ENCODE assay signal across 24 mouse cellular contexts in the genomic region with DNA sequence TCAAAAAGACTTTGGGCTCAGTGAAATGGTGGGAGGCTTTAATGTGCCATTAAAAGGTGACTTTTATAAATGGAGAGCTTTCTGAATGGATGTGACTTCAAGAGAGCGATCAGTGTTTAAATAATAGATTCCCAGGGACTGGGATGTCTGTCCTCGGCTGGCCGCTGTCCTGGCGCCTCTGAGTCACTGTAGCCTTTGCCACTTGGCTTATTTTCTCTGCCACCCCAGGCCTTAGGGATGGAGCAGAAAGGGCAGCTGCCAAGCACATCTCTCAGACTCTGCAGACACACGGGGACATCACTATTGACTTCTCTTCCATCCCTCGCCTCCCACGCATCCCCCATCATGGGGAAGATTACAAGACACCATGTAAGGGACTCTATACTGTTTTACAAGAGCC.
A peak's percentile ranks its signal among the peaks of the same experiment; 100 is the strongest.
DNase-seq lines count a peak whose midpoint lies in the region; ATAC-seq lines count a peak whose summit lies in the region.
"Had no signal": no experiment of that assay in that cellular context is flagged by ENCODE, and none has a peak within 500 bp of the region (broad histone marks: within the 10 kb centered on the region; RNA-seq: fewer than 3 reads in every experiment).

No protein-coding gene starts in this region.

- no peak overlapping the region for H3K27ac ChIP-seq in midbrain, embryonic 13.5 days
- H3K27ac ChIP-seq: embryonic facial prominence, embryonic 10.5 days; embryonic facial prominence, embryonic 12.5 days; forebrain, embryonic 13.5 days; forebrain, embryonic 15.5 days had no signal

- H3K4me1 ChIP-seq in midbrain, embryonic 13.5 days (replicated peaks): no peaks in the 10 kb centered on the region
- H3K4me1 ChIP-seq: forebrain, embryonic 13.5 days; forebrain, embryonic 15.5 days had no signal

- H3K9ac ChIP-seq in midbrain, embryonic 13.5 days (replicated peaks): no peak overlapping the region
- H3K9ac ChIP-seq: embryonic facial prominence, embryonic 12.5 days; forebrain, embryonic 13.5 days; forebrain, embryonic 15.5 days; forebrain, postnatal 0 days had no signal

- WGBS in midbrain, embryonic 13.5 days: 89% methylated on average over 7 of the region's 7 CpGs

- peak; percentile 72 to 84 for DNase-seq in adrenal gland, adult (ENCODE audit: inconsistent age in 2 of 2, low spot score in 1 of 2)
- DNase-seq in adrenal gland, postnatal 4 days (ENCODE audit: low spot score in 2 of 2): no peak
- peak; percentile 83 for DNase-seq in adrenal gland, adult 2 months
- DNase-seq in adrenal gland, postnatal 10 days: peak; percentile 44
- DNase-seq in adrenal gland, postnatal 25 days: peak; percentile 56
- DNase-seq in embryo, embryonic 11 days: no peak
- no peak for DNase-seq in cerebellum, postnatal 25 days
- DNase-seq: B cell, adult 2 months; cerebellum, adult 11-12 months; cerebellum, adult 2 months; cerebellum, adult 9-10 months; cerebellum, postnatal 10 days; cerebellum, postnatal 36 days; forebrain, postnatal 0 days had no signal

- ATAC-seq in midbrain, embryonic 13.5 days: no peak
- ATAC-seq: activated CD4-positive, CD25-positive, alpha-beta regulatory T cell, adult 4 months; CD4-positive, CD25-positive, alpha-beta regulatory T cell, adult 4 months; forebrain, embryonic 13.5 days; forebrain, embryonic 15.5 days; forebrain, postnatal 0 days; Patski had no signal

- H3K27me3 ChIP-seq in midbrain, embryonic 13.5 days: no peaks in the 10 kb centered on the region
- H3K27me3 ChIP-seq: CH12.LX; embryonic facial prominence, embryonic 12.5 days; forebrain, embryonic 13.5 days; forebrain, embryonic 15.5 days; Patski had no signal

- no peaks in the 10 kb centered on the region for H3K36me3 ChIP-seq in midbrain, embryonic 13.5 days
- H3K36me3 ChIP-seq: embryonic facial prominence, embryonic 10.5 days; embryonic facial prominence, embryonic 12.5 days; forebrain, embryonic 15.5 days; G1E had no signal

- no peak overlapping the region for H3K4me3 ChIP-seq in midbrain, embryonic 13.5 days (replicated peaks)
- H3K4me3 ChIP-seq: embryonic facial prominence, embryonic 10.5 days; embryonic facial prominence, embryonic 12.5 days; forebrain, embryonic 13.5 days; forebrain, embryonic 15.5 days had no signal

- H3K4me2 ChIP-seq in midbrain, embryonic 13.5 days (replicated peaks): no peak overlapping the region
- H3K4me2 ChIP-seq: embryonic facial prominence, embryonic 12.5 days; forebrain, embryonic 13.5 days; forebrain, embryonic 15.5 days had no signal

- no peaks in the 10 kb centered on the region for H3K9me3 ChIP-seq in midbrain, embryonic 13.5 days
- H3K9me3 ChIP-seq: embryonic facial prominence, embryonic 10.5 days; embryonic facial prominence, embryonic 12.5 days; forebrain, embryonic 13.5 days; forebrain, embryonic 15.5 days had no signal

Comparison
In these comparisons a context has a peak if more than half of its experiments do, and no peak if none do; other contexts are left out.
1. DNase-seq: peak in adrenal gland, adult (2 of 2), adrenal gland, adult 2 months (single experiment), adrenal gland, postnatal 10 days (single experiment) and adrenal gland, postnatal 25 days (single experiment); none in adrenal gland, postnatal 4 days (0 of 2), embryo, embryonic 11 days (single experiment) and cerebellum, postnatal 25 days (0 of 2).